Mouse (Mus musculus) CD4-positive, CD25-positive, alpha-beta regulatory T cell, adult 2 months (primary cell): ENCODE data around the gene Gmds.

Source experiments
- DNase-seq: peaks from one replicate; pipeline ENCODE4 v3.0.0-alpha.2; 2012; ENCODE audit warnings: low read depth, low spot score

Gene Gmds

DNA sequence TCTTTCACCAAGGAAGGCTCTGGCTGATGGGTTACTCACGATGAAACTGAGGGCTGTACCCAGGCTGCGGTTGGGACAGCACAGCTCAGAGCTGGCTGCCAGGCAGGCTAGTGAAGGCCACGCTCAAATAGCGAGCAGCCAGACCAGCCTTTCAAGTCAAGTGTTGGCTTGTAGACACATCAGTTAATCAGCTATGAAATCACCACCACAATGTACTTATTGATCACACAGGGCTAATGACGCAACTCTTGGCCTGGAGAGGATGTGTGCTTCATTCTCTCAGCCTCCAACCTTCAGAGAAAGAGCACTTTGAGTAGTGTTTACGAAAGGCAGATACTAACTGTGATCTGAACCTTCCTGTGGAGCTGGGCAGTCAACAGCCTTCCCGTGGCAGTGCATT lies 383.4 kb downstream of the Gmds start:
- no peak for DNase-seq

- no peak for DNase-seq
Observed at GRCm38 (mm10) chr13:31944676-31945210, 393.8 kb downstream of the Gmds start.

DNA sequence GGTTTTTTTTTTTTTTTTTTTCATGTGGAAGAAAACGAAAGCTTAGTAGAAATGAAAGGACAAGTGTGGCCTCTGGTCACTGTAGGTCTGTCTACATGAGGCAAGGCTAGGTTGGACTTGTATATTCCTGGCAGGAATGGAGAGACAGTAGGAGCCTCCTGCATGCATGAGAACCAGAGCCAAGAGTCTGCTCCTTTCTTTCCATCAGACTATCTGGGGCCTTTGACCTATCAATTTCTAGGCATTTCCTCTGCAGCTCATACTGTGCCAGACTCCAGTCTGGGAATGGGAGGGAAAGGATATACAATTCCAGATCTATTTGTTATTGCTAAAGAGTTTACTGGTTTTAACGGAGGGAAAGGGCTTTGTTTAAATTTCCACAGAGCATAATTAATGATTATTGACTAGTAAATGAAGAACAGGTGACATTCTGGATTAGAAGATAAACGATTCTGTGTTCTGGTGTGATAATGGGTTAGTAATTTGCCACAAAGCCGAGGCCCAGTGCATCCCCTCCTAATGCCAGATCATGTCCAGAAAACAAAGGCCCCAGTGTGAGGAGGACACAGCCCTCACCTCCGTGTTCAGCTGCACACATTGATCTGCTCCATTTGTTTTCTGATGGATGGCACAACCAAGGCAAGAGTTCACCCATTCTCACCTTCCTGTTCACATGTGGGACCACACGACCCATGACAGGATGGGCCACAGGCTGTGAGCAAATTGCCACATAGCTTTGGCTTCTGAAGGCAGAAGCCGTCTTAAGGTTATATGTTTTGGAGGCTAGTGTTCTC lies 394.9 kb downstream of the Gmds start:
- no peak for DNase-seq

DNA sequence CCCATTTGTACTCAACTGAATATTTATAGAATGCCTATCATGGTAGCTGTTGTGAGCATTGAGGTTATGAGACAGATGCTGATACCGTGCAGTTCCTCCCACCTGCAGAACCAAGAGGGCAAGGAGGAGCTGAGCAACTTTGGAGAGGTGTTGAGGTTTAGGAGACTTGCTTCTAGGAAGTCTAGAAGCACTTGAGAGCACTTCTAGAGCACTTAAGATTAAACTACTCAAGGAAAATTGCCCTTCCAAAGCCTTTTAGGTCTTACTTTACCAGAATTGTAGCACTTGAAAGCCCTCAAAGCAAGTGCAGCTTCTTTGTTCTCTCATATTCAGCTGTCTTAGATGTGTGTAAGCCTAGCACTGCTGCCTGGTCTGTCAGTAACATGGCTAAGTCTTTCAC lies 409.2 kb downstream of the Gmds start:
- DNase-seq: no peak

GRCm38 (mm10) chr13:31926599-31926998 lies 411.9 kb downstream of the Gmds start:
- no peak for DNase-seq

DNA sequence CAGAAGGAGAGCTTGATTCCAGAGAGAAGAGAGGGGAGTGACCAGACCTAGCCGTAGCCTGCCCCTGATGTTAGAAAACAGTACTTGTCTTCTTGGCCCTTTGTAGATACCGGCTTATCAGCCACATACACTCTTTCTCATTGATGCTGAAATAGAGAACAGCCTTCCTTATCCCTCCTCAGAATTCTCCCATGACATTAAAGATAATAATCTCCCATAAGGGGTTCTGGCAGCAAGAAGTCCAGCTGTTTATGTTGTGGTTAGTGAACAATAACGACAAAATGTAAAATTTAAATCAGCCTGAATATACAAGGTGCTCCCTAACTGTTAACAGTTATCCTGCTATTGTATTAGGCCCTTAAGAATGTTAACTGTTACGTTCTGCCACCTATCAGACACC lies 414.0 kb downstream of the Gmds start:
- no peak for DNase-seq

DNA sequence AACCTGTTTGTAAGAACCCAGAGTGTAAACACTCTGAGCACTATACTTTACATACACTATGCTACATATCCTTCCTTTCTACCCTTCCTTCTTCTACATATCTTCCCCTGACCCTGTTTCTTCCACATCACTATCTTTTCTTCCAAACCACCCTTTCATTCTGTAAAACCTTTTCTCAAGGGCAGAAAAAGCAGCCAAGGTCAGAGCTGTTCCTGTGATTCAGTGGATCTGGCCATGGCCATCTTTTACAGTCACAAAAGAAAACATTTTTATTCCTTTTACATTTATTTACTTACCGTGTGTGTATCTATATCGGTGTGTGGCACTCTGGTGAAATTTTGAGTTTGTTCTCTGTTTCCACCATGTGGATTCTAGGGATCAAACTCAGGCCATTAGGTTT lies 418.8 kb downstream of the Gmds start:
- no peak for DNase-seq

DNA sequence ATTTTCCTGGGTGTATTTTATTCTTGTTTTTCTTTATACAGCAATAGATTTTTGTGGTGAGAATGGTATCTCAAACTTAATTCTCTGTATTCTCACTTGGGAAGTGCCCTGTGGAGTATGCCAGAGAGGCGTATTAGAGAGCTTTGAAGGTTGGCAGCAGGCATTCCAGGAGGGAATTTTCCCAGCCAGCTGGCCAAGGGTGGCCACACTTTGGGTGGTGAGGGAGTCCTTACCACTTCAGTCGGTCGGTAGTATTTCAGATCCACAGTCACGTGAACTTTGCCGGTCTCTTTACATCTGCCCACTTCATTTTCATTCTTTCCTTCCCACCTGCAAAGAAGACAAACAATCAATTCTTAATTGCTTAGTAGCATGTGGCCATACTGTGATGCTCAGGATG lies 421.2 kb downstream of the Gmds start:
- DNase-seq: no peak

DNA sequence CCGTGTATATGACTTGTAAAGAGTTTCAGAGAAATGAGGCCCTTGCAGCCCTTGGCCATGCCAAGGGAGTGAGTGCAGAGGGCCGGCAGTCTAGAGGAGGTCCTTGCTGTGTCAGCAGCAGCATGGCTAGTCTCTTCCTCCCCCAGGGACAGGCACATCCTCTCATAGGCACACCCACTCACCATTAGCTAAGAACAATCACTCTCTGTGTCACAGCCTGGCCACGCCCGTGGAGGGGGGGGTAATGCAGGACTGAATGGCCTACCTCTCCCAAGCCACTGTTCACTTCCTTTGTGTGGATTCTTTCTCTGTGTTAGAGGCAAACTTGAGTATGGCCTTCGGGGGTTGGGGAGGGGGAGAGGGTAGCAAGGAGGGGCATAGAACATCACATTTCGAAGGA lies 422.8 kb downstream of the Gmds start:
- DNase-seq: no peak

GRCm38 (mm10) chr13:31914901-31915587 lies 423.5 kb downstream of the Gmds start:
- no peak for DNase-seq

DNA sequence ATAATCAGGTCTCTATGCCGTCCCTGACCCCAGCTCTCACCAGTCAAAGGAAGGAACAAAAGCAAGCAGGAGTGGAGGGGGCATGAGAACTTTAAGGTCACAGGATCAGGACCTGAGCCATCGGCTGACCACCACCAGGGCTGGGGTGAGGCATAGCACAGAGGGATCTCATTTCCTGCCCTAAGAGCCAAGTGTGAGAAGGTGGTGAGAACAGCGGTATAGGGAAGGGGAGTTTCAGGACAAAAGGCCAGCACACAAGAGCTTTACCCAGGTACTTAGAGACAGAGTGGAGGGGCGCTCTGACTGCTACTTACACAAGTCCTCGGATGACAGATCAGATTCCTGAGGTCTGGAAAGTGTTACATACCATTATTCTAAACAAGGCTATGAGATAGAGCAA lies 426.6 kb downstream of the Gmds start:
- no peak for DNase-seq

DNA sequence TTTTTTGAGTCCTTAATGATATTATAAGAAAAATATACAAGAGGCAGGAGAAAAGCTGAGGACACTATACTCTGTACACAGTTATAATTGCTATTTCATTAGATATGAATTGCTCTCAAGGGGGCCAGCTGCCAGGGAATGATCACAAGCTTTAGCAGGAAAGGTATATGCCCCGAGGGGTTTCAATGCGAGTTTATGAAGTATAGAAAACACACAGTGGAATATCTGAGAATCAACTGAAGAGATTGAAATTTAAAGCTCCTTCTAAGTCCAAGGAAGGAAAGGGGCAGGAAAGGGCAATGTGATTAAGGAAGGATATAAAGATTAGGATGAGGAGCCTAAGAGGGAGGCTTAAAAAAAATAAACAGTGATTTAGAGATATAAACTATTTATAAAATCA lies 427.2 kb downstream of the Gmds start:
- DNase-seq: no peak

- DNase-seq: no peak
Observed at GRCm38 (mm10) chr13:31909031-31909430, 429.5 kb downstream of the Gmds start.

GRCm38 (mm10) chr13:31906514-31906913 lies 432.0 kb downstream of the Gmds start:
- DNase-seq: no peak

- DNase-seq: no peak
Observed at GRCm38 (mm10) chr13:31900191-31900590, 438.3 kb downstream of the Gmds start.

- DNase-seq: no peak
Observed at GRCm38 (mm10) chr13:31899392-31899791, 439.1 kb downstream of the Gmds start.

DNA sequence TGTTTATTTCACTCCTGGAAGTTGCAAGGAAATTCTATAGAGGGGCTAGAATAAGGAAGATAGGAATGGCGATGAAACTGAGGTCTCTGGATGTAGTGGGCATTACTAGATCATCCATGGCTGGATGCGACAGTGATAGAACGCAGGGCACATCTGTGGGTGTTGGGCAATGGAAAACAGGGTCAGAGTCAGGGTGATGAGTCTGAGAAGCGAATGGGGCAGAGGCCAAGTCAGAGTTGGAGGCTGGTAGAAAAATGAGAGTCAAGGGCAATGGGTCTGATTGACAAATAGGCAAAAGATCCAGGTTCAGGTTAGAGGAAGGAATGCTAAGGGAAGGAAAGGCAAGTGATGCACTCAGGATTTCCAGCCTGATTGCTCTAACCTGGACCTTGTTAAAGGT lies 441.0 kb downstream of the Gmds start:
- DNase-seq: no peak

- no peak for DNase-seq
Observed at GRCm38 (mm10) chr13:31894511-31894910, 444.0 kb downstream of the Gmds start.

DNA sequence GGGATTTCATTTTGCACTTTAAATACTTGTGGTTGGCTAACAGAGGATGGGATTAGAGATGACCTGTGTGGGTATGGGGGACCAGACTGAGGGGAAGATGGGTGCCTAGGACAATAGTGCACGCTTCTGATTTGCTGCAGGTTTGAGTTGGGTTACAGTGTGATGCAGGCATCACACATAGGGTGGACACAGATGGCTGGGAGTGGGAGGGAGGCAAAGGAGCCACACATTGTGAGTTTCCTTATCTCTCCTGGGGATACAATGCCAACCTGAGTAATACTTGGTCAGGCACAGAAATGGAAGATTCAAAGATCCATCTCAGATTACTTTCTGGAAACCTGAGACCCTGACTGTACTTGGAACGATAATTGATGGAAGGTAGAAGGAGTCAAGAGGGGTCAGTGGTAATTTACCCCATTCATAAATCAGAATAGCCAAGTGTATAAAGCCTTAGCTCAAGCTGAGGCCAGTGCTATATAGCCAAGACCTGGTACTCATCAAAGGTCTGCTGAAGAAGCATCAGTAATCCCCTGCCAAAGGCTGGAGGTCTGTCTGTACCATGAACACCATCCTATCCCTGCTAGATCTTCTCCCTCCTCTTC lies 445.5 kb downstream of the Gmds start:
- no peak for DNase-seq

- DNase-seq: no peak
Observed at GRCm38 (mm10) chr13:31888500-31888899, 450.0 kb downstream of the Gmds start.

DNA sequence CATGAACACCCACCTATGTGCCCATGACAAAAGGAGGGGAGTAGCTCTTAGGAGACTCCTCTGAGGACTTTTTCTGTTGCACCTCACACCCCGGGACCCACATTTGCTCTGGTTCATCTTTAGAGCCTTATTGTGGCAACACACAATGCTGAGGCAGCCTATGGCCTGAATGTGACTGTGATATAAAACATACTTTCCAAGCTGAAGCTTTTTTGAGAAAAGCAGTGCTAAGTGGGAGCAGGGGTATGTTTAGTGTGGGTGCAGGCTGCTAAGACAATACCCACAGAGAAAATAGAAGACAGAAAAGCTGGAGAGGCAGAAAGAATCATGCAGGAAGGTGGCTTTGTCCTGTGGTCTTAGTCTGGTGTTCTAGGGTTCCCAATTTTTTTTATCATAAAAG lies 452.8 kb downstream of the Gmds start:
- no peak for DNase-seq

DNA sequence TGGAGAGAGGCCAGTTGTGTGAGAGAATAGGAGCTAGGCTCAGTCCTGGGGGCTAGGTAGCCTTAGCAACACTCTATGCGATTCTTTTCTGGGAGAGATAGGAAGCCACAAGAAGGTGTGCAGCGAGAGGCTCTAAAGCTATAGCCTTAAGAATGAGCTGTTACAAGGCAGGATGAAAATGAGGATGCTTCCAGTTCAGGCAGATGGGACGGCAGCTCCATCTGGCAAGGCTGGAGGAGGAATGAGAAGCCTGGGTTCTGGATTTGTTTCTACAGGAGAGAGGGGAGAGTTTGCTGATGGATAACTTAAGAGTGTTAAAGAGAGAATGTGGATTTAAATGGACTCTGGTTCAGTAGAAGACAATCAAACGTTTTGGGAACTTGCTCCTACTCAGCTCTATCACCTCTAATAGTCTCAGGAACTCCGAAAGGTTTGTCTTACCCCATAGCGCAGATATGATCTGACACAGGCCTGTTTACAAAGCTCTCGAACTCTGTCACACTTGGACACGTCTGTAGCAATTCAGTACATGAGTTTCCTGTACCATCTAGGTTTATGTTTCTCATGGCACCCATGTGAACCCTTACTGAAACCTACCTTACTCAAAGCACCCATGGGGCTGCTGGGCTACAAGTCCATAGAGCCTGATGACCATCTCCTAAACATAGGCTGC lies 459.6 kb downstream of the Gmds start:
- no peak for DNase-seq
